Mouse (Mus musculus): Measurements from ENCODE around the gene Canx.
"Not testable (repeated sequence)": the region's sequence is repeated elsewhere in the genome, so short reads cannot be mapped to it uniquely, and the experiment has no call there.

Gene Canx

DNA sequence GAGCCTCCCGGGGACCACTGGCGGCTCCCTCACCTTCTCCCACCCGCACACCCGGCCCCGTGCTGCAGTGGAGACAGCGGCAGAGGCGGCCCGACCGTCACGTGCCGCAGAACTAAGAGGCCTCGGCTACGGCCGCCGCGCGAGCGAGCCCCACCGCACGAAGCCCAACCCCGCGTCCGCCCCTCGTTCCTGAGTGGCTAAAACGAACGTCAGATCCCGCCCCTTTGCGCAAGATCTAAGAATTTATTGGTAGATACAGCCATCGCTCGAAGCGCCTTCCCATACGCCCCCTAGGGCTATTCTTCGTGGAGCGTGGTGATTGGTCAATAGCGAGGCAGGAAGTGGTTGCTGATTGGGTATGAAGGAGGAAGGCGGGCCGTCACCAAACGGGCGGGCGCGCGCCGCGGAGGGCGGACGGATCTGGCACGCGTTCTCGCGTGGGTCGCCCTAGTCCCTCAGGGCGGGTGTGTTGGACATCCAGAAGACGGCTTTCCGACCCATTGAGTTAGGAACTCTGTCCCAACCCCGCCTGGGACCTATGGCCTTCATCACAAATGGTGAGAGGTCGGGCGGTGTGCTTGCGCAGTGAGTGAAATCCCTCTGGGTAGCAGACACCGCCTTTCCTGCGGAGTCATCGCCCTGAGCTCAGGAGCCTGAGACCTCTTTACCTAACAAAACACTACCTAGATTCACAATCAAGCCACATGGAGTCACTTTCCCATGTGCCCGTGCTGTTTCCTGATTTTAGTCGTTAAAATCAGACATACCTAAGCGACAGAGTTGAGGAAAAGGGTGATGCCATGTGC lies at the start of gene Canx:
Canx (minus strand) TSS at position 178 of the 806 bp plus-strand sequence.
- peak; percentile 99 for DNase-seq

GRCm38 (mm10) chr11:50374286-50375015 lies 49.0 kb upstream of the Canx start:
- no peak for DNase-seq

GRCm38 (mm10) chr11:50373621-50374020 lies 48.1 kb upstream of the Canx start:
- no peak for DNase-seq

DNA sequence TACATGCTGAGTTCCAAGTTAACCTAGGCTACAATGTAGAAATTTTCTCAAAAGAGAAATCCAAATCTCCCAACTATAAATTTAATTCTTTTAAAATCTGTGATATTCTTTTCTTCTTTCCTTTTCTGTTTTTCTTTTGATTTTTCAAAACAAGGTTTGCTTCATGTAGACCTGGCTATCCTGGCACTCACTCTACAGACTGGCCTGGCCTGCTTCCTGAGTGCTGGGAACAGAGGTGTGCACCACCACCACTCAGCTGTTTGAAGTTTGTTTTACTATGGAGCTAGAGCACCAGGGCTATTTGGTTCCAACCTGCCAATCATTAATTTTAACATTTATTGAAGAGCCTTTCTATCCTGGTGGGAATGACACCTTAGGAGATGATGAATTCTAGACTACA lies 47.6 kb upstream of the Canx start:
- no peak for DNase-seq

GRCm38 (mm10) chr11:50371911-50372310 lies 46.4 kb upstream of the Canx start:
- no peak for DNase-seq

DNA sequence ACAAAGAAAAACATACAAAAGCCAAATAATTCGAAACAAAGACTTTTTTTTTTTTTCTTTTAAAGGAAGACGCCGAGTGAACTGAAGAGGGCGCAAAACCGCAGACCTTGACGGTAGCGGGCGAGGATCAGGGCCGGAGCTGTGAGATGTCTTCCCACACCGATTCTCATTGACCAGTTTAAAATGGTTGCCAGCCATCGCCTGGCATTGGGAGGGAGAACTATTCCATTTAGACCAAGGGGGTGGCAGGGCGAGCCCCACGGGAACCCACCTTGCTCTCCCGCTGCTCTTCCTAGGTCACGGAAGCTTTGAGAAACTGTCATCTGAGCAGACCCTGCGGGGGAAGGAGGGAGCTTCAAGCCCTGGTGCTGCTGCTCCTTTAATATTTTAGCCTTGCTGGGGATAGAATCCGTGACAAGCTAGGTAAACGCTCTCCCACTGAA lies 45.9 kb upstream of the Canx start:
- DNase-seq = peak; percentile 72

- no peak for DNase-seq
Measured at GRCm38 (mm10) chr11:50370969-50371368, 45.5 kb upstream of the Canx start.

GRCm38 (mm10) chr11:50369360-50369911 lies 44.0 kb upstream of the Canx start:
- DNase-seq = no peak

DNA sequence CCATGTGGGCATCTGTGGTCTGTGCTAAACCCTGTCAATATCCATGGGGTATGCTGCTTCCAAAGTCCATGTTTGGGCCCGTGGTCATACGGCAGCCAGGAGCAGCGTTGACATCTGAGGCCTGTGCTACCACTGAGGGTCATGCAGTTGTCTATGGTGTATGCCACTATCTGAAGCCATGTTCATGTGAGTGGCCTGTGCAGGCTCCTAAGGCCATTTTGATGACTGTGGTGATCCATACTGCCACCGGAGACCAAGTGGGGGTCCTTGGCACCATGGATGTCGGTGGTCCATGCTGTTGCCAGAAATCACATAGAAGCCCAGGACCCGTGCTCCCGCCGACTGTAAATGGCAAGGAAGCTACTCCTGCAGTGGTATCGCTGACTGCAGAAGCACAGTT lies 42.1 kb upstream of the Canx start:
- no peak for DNase-seq

DNA sequence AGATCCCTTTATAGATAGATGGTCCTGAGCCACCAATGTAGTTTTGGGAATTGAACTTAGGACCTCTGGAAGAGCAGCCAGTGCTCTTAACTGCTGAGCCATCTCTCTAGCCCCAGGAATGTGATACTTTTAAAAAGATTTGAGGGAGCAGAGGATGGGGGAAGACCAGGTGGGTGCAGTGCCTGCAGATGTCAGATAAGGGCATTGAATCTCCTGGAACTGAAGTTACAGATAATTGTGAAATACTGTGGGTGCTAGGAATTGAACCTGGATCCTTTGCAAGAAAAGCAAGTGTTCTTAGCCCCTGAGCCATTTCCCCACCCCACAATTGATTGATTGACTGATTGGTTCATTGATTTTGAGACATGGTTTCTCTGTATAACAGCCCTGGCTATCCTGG lies 39.8 kb upstream of the Canx start:
- no peak for DNase-seq

GRCm38 (mm10) chr11:50364548-50364947 lies 39.1 kb upstream of the Canx start:
- DNase-seq = peak; percentile 85

DNA sequence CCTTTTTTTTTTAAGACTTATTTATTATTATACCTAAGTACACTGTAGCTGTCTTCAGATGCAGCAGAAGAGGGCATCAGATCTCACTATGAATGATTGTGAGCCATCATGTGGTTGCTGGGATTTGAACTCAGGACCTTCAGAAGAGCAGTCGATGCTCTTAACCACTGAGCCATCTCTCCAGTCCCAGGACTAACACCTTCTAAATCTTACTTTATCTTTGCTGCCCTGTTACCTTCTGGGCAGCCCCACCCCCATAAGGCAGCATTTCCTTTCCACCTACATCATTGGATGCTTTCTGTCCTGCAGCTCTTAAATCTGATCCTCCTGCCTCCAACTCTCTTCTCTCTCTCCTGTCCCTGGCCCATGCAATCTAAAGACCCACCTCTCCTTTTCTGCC lies 35.8 kb upstream of the Canx start:
- DNase-seq = not testable (repeated sequence)

DNA sequence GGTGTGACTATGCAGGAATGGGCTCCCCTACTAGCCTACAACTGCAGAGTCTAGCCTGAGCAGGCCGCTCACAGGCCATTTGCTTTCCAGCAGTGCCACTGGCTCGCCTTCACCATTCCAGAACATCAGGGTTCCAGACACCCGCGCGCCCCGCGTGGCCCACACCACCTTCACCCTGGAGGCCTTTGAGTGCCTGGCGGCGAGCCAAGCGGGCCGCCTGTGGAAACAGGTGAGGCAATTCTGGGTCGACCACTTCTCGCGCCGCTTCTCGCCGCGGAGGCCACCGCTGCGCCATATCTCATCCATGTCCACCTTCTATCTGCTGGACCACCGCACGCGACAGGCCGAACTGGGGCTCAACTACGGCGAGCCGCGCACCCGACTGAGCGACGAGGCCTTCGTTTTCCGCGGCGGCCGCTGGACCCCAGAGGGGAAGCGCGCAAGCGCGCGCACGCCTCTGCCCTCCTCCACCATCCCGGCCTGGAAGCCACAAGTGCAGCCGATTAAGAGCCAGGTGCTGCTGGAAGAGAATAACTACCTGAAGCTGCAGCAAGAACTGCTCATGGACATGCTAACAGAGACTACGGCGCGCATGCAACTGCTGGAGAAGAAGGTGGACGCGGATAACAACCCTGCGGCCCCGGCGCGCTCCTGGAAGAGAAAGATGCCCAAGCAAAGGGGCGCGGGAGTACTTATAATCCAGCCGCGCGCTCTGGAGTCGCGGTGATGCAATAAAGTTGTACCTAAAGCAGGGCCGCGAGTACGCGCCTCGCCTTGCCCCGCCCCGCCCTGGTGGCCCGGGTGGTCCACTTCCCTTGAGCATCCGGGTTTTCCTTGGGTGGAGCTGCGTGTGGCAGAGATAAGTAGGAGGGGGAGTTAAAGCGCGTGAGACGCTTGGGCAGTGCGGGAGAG lies 33.7 kb upstream of the Canx start:
- DNase-seq = peak; percentile 53

GRCm38 (mm10) chr11:50355395-50355794 lies 29.9 kb upstream of the Canx start:
- no peak for DNase-seq

DNA sequence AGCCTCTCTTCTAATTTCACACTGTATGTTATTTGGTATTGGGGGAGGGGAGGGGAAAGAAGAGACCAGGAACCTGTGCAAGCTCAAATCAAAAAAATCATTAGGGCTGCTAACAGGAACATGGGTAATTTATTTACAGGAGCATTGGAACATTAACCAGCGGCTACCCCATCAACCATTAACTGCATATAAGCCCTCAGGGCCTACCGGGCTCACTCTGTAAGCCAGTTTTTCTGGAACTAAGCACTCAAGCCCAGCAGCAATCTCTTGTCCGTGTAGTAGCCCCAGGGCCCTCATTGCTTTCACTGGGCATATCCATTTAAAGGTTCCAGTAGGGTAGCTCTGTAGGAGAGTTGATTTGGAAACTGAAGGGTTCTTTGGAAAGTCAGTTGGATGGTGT lies 29.4 kb upstream of the Canx start:
- DNase-seq = no peak

GRCm38 (mm10) chr11:50354162-50354561 lies 28.7 kb upstream of the Canx start, which contains the start of gene Cby3:
TSS of gene Cby3 (plus strand) at chr11:50354462.
- DNase-seq = no peak

DNA sequence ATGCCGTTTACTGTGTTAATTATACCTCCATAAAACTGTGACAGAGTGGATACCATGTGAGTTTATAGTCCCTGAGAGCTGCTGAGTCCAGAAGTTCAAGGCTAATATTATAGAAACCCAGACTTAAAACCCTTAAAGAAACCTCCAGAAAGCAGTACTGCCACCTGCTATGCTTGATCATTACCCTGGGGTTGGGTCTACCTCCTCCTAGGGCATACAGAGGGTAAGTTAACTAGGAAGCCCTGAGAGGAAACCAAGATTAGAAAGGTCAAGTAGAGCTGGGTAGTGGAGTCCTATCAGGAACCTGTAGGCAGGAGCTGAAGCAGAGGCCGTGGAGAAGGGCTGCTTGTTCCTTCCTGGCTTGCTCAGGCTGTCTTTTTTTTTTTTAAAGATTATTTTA lies 26.7 kb upstream of the Canx start:
- DNase-seq = no peak

- DNase-seq = no peak
Measured at GRCm38 (mm10) chr11:50346256-50347032, 21.0 kb upstream of the Canx start.

GRCm38 (mm10) chr11:50345486-50345885 lies 20.0 kb upstream of the Canx start:
- DNase-seq = no peak

DNA sequence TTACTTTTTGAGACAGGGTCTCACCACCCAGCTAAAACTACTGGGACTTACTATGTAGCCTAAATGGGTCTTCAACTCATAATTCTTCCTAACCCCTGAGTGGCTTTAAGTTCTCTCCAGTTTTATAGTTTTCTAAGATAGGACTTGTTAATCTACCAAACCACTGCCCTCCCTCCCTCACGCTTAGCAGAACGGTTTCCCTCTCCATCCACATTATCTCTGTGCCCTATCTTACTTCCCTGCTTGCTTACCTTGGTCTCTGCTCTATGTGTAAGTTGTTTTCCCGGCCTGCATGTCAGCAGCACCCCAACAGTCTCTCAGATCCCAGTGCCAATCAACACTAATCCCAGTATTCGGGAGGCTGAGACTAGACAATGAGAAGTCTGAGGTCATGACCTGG lies 11.4 kb upstream of the Canx start:
- no peak for DNase-seq

DNA sequence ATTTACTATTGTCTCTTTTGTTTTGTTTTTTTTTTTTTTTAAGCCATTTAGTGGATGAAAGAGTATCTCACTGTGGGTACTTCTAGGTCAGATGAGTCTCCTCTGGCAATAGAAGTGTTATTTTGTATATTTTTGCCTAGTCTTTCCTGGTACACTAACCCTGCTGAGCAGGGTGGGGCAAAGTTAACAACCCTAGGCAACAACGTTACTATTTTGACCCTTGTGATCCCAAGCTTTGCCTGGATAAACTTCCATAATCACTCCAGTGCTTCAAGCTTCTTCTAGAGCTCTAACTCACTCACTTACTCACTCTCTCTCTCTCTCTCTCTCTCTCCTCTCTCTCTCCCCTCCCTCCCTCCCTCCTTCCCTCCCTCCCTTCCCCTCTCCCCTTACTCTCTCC lies 10.7 kb upstream of the Canx start:
- no peak for DNase-seq

GRCm38 (mm10) chr11:50333181-50333580 lies 7.7 kb upstream of the Canx start:
- no peak for DNase-seq

Measured in cerebellum, adult 8-10 months (tissue).